Mouse (Mus musculus): Measurements from ENCODE around the gene Klf15. TPM values are rescaled to one million over a fixed set of nuclear protein-coding genes. Genes with fewer than 3 reads are reported as not detected.

Gene Klf15
- polyA plus RNA-seq, 1 experiment from 2014 or later, result 0.06 TPM

GRCm38 (mm10) chr6:90472079-90472478 lies 9.7 kb downstream of the Klf15 start:
- Histone ChIP-seq H3K27ac (no peak overlapping the region), H3K79me2 (ENCODE audit: inconsistent target) (no peaks in the 10 kb centered on the region), H3K36me3 (ENCODE audit: inconsistent target) (no peaks in the 10 kb centered on the region), H3K4me3 (ENCODE audit: inconsistent target) (no peak overlapping the region)
- 78% methylated on average over 4 of the region's 4 CpGs for WGBS (ENCODE audit: missing documents)

GRCm38 (mm10) chr6:90472697-90473096 lies 10.3 kb downstream of the Klf15 start:
- Histone ChIP-seq H3K79me2 (ENCODE audit: inconsistent target) (no peaks in the 10 kb centered on the region), H3K36me3 (ENCODE audit: inconsistent target) (no peaks in the 10 kb centered on the region), H3K4me3 (ENCODE audit: inconsistent target) (no peak overlapping the region), H3K27ac (no peak overlapping the region)
- 94% methylated on average over 3 of the region's 3 CpGs for WGBS (ENCODE audit: missing documents)

GRCm38 (mm10) chr6:90473630-90474360 lies 11.4 kb downstream of the Klf15 start:
- 95% methylated on average over 24 of the region's 24 CpGs for WGBS (ENCODE audit: missing documents)
- H3K79me2 ChIP-seq (ENCODE audit: inconsistent target), result no peaks in the 10 kb centered on the region
- H3K36me3 ChIP-seq (ENCODE audit: inconsistent target), result no peaks in the 10 kb centered on the region
- no peak overlapping the region for H3K4me3 ChIP-seq (ENCODE audit: inconsistent target)
- H3K27ac ChIP-seq, result no peak overlapping the region

- Histone ChIP-seq H3K36me3 (ENCODE audit: inconsistent target) (no peaks in the 10 kb centered on the region), H3K4me3 (ENCODE audit: inconsistent target) (no peak overlapping the region), H3K27ac (no peak overlapping the region), H3K79me2 (ENCODE audit: inconsistent target) (no peaks in the 10 kb centered on the region)
- WGBS (ENCODE audit: missing documents), result 88% methylated on average over 3 of the region's 3 CpGs
Observed at GRCm38 (mm10) chr6:90474361-90474750, 12.0 kb downstream of the Klf15 start.

GRCm38 (mm10) chr6:90475176-90475853 lies 12.9 kb downstream of the Klf15 start:
- Histone ChIP-seq H3K79me2 (ENCODE audit: inconsistent target) (no peaks in the 10 kb centered on the region), H3K4me3 (ENCODE audit: inconsistent target) (no peak overlapping the region), H3K27ac (no peak overlapping the region), H3K36me3 (ENCODE audit: inconsistent target) (no peaks in the 10 kb centered on the region)
- WGBS (ENCODE audit: missing documents), result 86% methylated on average over 4 of the region's 4 CpGs

- Histone ChIP-seq H3K36me3 (ENCODE audit: inconsistent target) (no peaks in the 10 kb centered on the region), H3K4me3 (ENCODE audit: inconsistent target) (no peak overlapping the region), H3K79me2 (ENCODE audit: inconsistent target) (no peaks in the 10 kb centered on the region), H3K27ac (no peak overlapping the region)
- 93% methylated on average over 2 of the region's 3 CpGs for WGBS (ENCODE audit: missing documents)
Observed at GRCm38 (mm10) chr6:90475854-90476212, 13.5 kb downstream of the Klf15 start.

- Histone ChIP-seq H3K79me2 (ENCODE audit: inconsistent target) (no peaks in the 10 kb centered on the region), H3K27ac (no peak overlapping the region), H3K4me3 (ENCODE audit: inconsistent target) (no peak overlapping the region), H3K36me3 (ENCODE audit: inconsistent target) (no peaks in the 10 kb centered on the region)
- 21% methylated on average over 14 of the region's 14 CpGs for WGBS (ENCODE audit: missing documents)
Observed at GRCm38 (mm10) chr6:90476941-90477518, 14.7 kb downstream of the Klf15 start.

- Histone ChIP-seq H3K79me2 (ENCODE audit: inconsistent target) (no peaks in the 10 kb centered on the region), H3K27ac (no peak overlapping the region), H3K4me3 (ENCODE audit: inconsistent target) (no peak overlapping the region), H3K36me3 (ENCODE audit: inconsistent target) (no peaks in the 10 kb centered on the region)
- WGBS (ENCODE audit: missing documents), result 71% methylated on average over 3 of the region's 3 CpGs
Observed at GRCm38 (mm10) chr6:90484249-90484648, 21.9 kb downstream of the Klf15 start.

GRCm38 (mm10) chr6:90484876-90485275 lies 22.5 kb downstream of the Klf15 start:
- 77% methylated on average over 5 of the region's 5 CpGs for WGBS (ENCODE audit: missing documents)
- H3K79me2 ChIP-seq (ENCODE audit: inconsistent target), result no peaks in the 10 kb centered on the region
- H3K4me3 ChIP-seq (ENCODE audit: inconsistent target), result no peak overlapping the region
- H3K36me3 ChIP-seq (ENCODE audit: inconsistent target), result no peaks in the 10 kb centered on the region
- H3K27ac ChIP-seq, result no peak overlapping the region

- no peaks in the 10 kb centered on the region for H3K36me3 ChIP-seq (ENCODE audit: inconsistent target)
- no peak within 1 kb of the TSS for H3K27ac ChIP-seq
- H3K4me3 ChIP-seq (ENCODE audit: inconsistent target), result no peak within 1 kb of the TSS
- 90% methylated on average over 12 of the region's 12 CpGs for WGBS (ENCODE audit: missing documents)
- H3K79me2 ChIP-seq (ENCODE audit: inconsistent target), result no peaks in the 10 kb centered on the region
Observed at GRCm38 (mm10) chr6:90486176-90486921, 24.0 kb downstream of the Klf15 start, which contains the start of gene Aldh1l1. Gene Aldh1l1 (plus strand): TSS chr6:90486427.

- Histone ChIP-seq H3K36me3 (ENCODE audit: inconsistent target) (no peaks in the 10 kb centered on the region), H3K4me3 (ENCODE audit: inconsistent target) (no peak overlapping the region), H3K27ac (no peak overlapping the region), H3K79me2 (ENCODE audit: inconsistent target) (no peaks in the 10 kb centered on the region)
- WGBS (ENCODE audit: missing documents), result 100% methylated on average over 1 of the region's 1 CpGs
Observed at GRCm38 (mm10) chr6:90487531-90487930, 25.2 kb downstream of the Klf15 start.

- no peak overlapping the region for H3K27ac ChIP-seq
- no peak overlapping the region for H3K4me3 ChIP-seq (ENCODE audit: inconsistent target)
- H3K36me3 ChIP-seq (ENCODE audit: inconsistent target), result no peaks in the 10 kb centered on the region
- WGBS (ENCODE audit: missing documents), result 80% methylated on average over 3 of the region's 3 CpGs
- H3K79me2 ChIP-seq (ENCODE audit: inconsistent target), result no peaks in the 10 kb centered on the region
Observed at GRCm38 (mm10) chr6:90489532-90489931, 27.2 kb downstream of the Klf15 start.

- Histone ChIP-seq H3K27ac (no peak overlapping the region), H3K79me2 (ENCODE audit: inconsistent target) (no peaks in the 10 kb centered on the region), H3K4me3 (ENCODE audit: inconsistent target) (no peak overlapping the region), H3K36me3 (ENCODE audit: inconsistent target) (no peaks in the 10 kb centered on the region)
- WGBS (ENCODE audit: missing documents), result 94% methylated on average over 2 of the region's 2 CpGs
Observed at GRCm38 (mm10) chr6:90490976-90491375, 28.6 kb downstream of the Klf15 start.

GRCm38 (mm10) chr6:90491956-90492744 lies 29.8 kb downstream of the Klf15 start:
- Histone ChIP-seq H3K4me3 (ENCODE audit: inconsistent target) (no peak overlapping the region), H3K27ac (no peak overlapping the region), H3K79me2 (ENCODE audit: inconsistent target) (no peaks in the 10 kb centered on the region), H3K36me3 (ENCODE audit: inconsistent target) (no peaks in the 10 kb centered on the region)
- 78% methylated on average over 10 of the region's 10 CpGs for WGBS (ENCODE audit: missing documents)

All from macrophage (primary cell).